Mouse (Mus musculus) lung, embryonic 14.5 days (tissue): ENCODE results near the gene Tenm4. TPM values are rescaled to one million over a fixed set of nuclear protein-coding genes. Genes with fewer than 3 reads are reported as not detected.
A peak's percentile ranks its signal among the peaks of the same experiment; 100 is the strongest.

ENCODE experiments used
- ATAC-seq: fragments of 200-750 bp; cut with Nextera tagmentation; 2 replicates; pipeline ENCODE4 v1.8.0; 2017; ENCODE audit warnings: mild to moderate bottlenecking, moderate TSS enrichment, moderate library complexity; ENCODE audit not compliant: insufficient read depth
- DNase-seq: peaks from one replicate; pipeline ENCODE4 v3.0.0-alpha.2; 2015
- H3K27ac ChIP-seq: fragments of 300-500 bp; sonication (generic); 2 replicates; pipeline ENCODE4 v1.5.1; 2014; ENCODE audit warnings: low read depth, mild to moderate bottlenecking, moderate library complexity
- H3K27me3 ChIP-seq: fragments of 300-500 bp; sonication (generic); 2 replicates; pipeline ENCODE4 v1.6.1; 2014; ENCODE audit warnings: low read length, control low read depth; ENCODE audit not compliant: insufficient read depth
- H3K36me3 ChIP-seq: fragments of 300-500 bp; sonication (generic); 2 replicates; pipeline ENCODE4 v1.6.1; 2014; ENCODE audit warnings: control low read depth; ENCODE audit not compliant: insufficient read depth
- H3K4me1 ChIP-seq: fragments of 300-500 bp; sonication (generic); 2 replicates; pipeline ENCODE4 v1.6.1; 2014; ENCODE audit warnings: antibody characterized with exemption, control low read depth; ENCODE audit not compliant: insufficient read depth
- H3K4me2 ChIP-seq: fragments of 300-500 bp; sonication (generic); 2 replicates; pipeline ENCODE4 v1.6.1; 2014; ENCODE audit warnings: mild to moderate bottlenecking
- H3K4me3 ChIP-seq: fragments of 300-500 bp; sonication (generic); 2 replicates; pipeline ENCODE4 v1.5.1; 2014; ENCODE audit warnings: low read depth, low read length
- H3K9ac ChIP-seq: fragments of 300-500 bp; sonication (generic); 2 replicates; pipeline ENCODE4 v1.6.1; 2014
- H3K9me3 ChIP-seq: fragments of 300-500 bp; sonication (generic); 2 replicates; pipeline ENCODE4 v1.6.1; 2016; ENCODE audit warnings: low read depth, low read length, control low read depth
- CTCF ChIP-seq: IDR thresholded peaks from 2 replicates; pipeline ENCODE4 v1.5.1; 2016; ENCODE audit warnings: antibody characterized with exemption, low read depth
- WGBS: fragments of 180-500 bp; shearing (Covaris S2); extraction: QIAGEN DNeasy Blood & Tissue Kit; methylation state at CpG from one replicate; pipeline ENCODE4 v1.1.7; 2014; 5-methylcytosine and 5-hydroxymethylcytosine counted together
- polyA plus RNA-seq: library from polyadenylated mRNA; unstranded; fragments of >200 nt; fragmentation: Nextera tagmentation; extraction: Ambion mirVana; gene quantifications from 2 replicates; pipeline ENCODE4 v1.2.1, GENCODE M21; 2014

The Tenm4 gene
- polyA plus RNA-seq, 1 experiment from 2014 or later = 24.9 TPM

DNA sequence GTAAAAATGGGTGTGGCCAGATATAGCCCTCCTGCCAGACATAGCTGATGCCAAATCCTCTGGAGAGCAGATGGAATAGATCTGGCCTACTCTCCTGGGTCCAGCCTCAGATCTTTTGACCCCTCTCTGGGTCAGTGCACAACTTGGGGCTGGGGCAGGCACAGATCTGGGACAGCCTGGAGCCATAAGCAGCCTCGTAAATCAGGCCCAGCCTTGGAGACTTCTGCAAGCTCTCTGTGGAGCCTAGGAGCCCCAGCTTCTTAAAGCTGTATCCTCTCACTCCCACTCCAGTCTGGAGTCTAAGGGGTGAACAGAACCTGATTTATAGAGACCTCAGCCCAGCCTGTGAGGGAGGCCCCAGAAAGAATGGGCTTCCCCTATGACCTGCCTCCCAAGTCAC is 354.3 kb downstream of the Tenm4 start:
- Histone ChIP-seq H3K4me3 (no peak overlapping the region), H3K4me1 (no peaks in the 10 kb centered on the region; the same call in 1 of the 2 replicates), H3K27me3 (no peaks in the 10 kb centered on the region), H3K27ac (no peak overlapping the region), H3K9ac (no peak overlapping the region), H3K4me2 (no peak overlapping the region), H3K9me3 (no peaks in the 10 kb centered on the region), H3K36me3 (no peaks in the 10 kb centered on the region)
- WGBS = 65% methylated on average over 1 of the region's 1 CpGs
- no peak for TF ChIP-seq CTCF
- ATAC-seq (no peak), DNase-seq (no peak)

DNA sequence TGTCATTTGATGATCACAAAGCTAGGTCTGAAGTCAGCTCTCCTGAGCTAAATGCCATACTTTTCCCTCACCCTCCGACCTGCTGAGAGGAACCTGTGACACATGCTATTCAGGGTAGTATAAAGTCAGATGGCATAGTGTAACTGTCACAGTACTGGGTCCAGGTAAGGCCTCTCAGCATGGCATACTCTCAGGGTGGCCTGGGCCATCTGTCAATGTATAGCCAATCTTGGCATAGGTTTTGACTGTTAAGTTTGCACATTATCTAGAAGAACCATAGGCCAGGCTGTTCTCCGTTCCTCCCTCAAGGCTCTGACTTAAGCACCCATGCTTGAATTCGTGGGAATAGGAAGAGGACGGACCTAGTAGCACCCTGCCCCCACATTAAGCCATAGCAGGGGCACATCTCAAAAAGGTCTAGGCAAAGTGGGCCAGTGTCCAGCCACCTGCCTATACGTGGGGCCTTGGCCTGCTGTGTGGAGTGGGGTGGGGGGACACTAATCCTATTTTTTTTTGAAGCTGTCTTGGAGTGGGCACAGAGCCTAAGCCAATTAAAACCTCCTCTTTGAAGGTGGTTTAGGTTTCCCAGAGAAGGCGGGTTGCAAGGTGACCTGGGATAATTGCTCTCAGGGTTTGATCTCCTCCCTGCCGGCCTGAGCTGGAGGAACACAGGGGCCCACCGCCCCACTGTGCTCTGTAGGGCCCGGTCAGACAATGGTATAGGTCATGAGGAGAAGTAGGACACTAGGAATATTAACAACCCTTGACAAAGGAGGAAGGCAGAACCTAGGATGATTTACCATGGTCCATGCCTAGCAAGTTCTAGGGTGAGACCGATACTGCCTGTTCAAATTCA is 359.8 kb downstream of the Tenm4 start:
- 72% methylated on average over 10 of the region's 10 CpGs for WGBS
- Histone ChIP-seq H3K9ac (no peak overlapping the region), H3K27ac (no peak overlapping the region)

DNA sequence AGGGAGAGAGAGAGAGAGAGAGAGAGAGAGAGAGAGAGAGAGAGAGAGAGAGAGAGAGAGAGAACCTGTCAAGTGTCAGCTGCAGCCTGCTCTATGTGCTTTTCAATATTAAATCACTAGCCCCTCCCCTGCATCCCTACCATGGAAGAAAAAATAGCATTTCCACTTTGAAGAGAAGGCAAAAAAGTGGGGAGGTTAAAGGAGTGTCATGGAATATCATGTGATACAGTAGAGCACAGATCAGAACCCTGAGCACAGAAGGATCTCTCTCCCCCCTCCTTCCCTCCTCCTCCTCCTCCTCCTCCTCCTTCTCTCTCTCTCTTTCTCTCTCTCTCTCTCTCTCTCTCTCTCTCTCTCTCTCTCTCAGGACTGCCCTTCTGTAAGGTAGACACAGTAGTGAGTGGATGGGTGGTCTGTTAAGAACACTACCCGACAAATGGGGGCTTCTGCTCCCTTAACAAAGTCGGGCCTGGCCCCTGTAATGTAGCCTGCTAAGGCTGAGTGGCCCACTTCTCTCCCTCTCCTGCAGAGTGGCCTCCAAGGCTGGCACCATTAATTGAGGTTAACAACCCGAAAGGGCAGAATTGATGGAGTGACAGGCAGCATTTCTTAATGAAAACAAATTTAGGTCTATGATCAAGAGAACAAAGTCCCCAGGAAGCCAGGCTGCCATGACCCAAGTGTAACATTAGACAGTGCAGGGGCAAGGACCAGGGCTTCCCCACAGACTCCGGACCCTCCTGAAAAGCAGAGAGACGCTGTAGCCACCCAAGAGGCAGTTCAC is 361.1 kb downstream of the Tenm4 start:
- Histone ChIP-seq H3K4me2 (no peak overlapping the region), H3K9me3 (no peaks in the 10 kb centered on the region), H3K4me1 (no peaks in the 10 kb centered on the region), H3K36me3 (no peaks in the 10 kb centered on the region), H3K27me3 (no peaks in the 10 kb centered on the region), H3K27ac (no peak overlapping the region), H3K9ac (no peak overlapping the region), H3K4me3 (no peak overlapping the region)
- ATAC-seq (no peak), DNase-seq (no peak)
- WGBS = 40% methylated on average over 5 of the region's 5 CpGs
- TF ChIP-seq CTCF = no peak

More for the DNA sequence above, 359.8 kb downstream of the Tenm4 start:
- H3K9me3 ChIP-seq = no peaks in the 10 kb centered on the region
- DNase-seq (no peak), ATAC-seq (no peak)
- no peak overlapping the region for H3K4me3 ChIP-seq
- no peak overlapping the region for H3K4me2 ChIP-seq
- H3K4me1 ChIP-seq = no peaks in the 10 kb centered on the region
- no peaks in the 10 kb centered on the region for H3K27me3 ChIP-seq
- H3K36me3 ChIP-seq = no peaks in the 10 kb centered on the region
- TF ChIP-seq CTCF = no peak

DNA sequence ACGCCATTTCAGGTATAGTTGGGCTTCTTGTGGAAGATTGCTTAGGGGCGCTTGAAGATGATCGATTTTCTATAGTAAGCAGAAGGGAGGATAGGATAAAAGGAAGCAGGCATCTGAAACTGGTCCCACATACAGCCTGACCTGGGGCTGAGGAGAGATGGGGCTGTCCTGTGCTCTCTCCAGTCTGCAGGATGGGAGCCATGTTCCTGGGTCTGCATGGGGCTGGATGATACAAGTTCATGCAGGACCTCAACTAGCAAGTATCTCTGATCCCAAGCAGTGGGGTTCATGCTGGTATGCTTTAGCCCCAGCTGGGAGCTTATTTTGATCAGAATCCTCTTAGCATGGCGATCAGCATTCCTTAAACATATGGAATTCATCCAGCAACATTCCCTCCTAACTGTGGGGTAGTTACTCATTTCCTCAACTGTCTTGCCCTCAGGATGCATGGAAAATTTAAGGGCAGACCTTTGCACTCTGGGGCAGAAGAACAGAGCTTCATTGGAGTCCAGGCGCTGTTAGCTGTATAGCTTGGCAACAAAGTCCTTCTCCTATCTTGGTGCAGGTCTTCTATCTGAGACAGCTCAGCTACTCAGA is 361.9 kb downstream of the Tenm4 start:
- TF ChIP-seq CTCF = no peak
- H3K4me3 ChIP-seq = no peak overlapping the region
- H3K27me3 ChIP-seq = no peaks in the 10 kb centered on the region
- no peak for DNase-seq
- H3K27ac ChIP-seq = no peak overlapping the region
- no peaks in the 10 kb centered on the region for H3K4me1 ChIP-seq
- no peak for ATAC-seq
- H3K9me3 ChIP-seq = no peaks in the 10 kb centered on the region
- no peak overlapping the region for H3K9ac ChIP-seq
- no peak overlapping the region for H3K4me2 ChIP-seq
- WGBS = 73% methylated on average over 5 of the region's 5 CpGs
- H3K36me3 ChIP-seq = no peaks in the 10 kb centered on the region

DNA sequence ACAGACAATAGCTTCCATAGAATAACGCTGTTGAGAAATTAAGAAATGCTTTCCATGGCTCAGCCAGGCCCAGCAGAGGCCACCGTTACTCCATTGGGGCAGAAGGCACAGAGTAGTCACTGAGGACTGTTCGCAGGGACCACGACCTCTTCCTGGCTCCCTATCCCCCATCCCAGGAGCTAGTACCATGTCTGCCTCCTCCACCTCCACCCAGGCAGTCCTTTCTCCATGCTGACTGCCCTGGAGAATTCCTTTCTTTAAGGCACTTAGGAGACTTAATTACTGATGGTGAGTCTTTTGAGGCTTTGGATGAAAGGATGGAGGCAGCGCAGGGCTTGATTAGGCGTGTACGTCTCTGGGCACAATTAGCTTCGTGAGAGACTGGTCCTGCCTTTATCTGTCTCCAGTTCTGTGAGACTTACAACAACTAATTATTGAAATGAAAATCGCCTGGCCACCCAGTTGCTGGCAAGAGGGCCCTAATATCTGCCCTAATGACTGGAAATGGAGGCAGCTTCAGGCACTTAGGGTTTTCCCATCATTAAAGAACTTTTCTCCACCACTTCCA is 365.4 kb downstream of the Tenm4 start:
- no peak for ATAC-seq
- Histone ChIP-seq H3K27ac (peak overlapping the region; percentile 7; the same call in 1 of the 2 replicates), H3K36me3 (no peaks in the 10 kb centered on the region), H3K4me3 (no peak overlapping the region), H3K4me2 (no peak overlapping the region), H3K9me3 (no peaks in the 10 kb centered on the region), H3K4me1 (peaks cover 5% of the 10 kb centered on the region), H3K27me3 (no peaks in the 10 kb centered on the region), H3K9ac (no peak overlapping the region)
- WGBS = 75% methylated on average over 9 of the region's 9 CpGs
- TF ChIP-seq CTCF = peak; percentile 14
- no peak for DNase-seq

DNA sequence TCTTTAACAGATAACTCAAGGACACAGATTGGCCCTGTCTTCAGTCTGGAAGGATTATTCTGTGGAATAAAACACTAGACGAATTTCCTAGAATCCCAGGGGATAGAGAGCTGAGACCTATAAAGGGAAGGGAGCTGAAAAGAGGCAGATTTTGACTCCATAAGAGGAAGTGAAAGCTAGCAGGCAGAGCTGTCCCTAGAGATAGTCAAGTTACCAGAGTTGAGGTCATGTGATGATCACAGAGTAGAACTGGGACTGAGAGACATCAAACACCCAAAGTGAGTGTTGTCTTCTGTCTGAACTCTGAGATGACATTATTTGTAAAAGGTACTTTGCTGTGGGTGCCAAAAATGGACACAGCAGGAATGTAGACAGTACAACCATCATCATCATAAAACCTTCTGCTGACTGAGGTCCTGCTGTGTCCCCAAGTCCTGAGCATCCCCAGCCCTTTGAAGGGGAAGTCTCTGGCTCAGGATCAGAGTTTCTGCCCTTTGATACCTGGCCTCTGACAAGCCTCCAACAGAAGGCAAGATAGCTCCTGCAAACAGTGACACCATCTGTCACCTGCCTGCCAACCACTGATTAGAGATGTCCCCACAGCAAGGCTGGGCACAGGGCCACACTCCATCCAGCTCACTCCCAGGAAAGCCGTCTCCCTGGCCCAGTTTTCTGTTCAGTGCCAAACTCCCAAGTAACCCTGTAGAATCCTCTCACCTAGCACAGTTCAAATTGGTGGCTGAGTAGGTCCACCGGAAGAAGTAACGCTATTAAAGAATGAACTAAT is 368.4 kb downstream of the Tenm4 start:
- no peaks in the 10 kb centered on the region for H3K9me3 ChIP-seq
- no peak overlapping the region for H3K4me2 ChIP-seq
- no peak overlapping the region for H3K9ac ChIP-seq
- H3K27ac ChIP-seq = 0 out of 2 replicates have a peak overlapping the region, but pooled peaks have one; percentile 16
- 76% methylated on average over 4 of the region's 4 CpGs for WGBS
- no peak overlapping the region for H3K4me3 ChIP-seq
- ATAC-seq (no peak), DNase-seq (no peak)
- no peaks in the 10 kb centered on the region for H3K36me3 ChIP-seq
- TF ChIP-seq CTCF = no peak
- H3K27me3 ChIP-seq = no peaks in the 10 kb centered on the region
- peaks cover 5% of the 10 kb centered on the region for H3K4me1 ChIP-seq
